Mouse (Mus musculus) cerebellum, adult 11 months (tissue): Measurements from ENCODE around the gene Tedc2.

ENCODE experiments used
- DNase-seq: peaks from one replicate; pipeline ENCODE4 v3.0.0; 2022

Tedc2 gene

GRCm38 (mm10) chr17:24220435-24221411 lies at the start of gene Tedc2:
Gene Tedc2, minus strand, starts transcription at chr17:24220851.
- peak; percentile 94 for DNase-seq

- DNase-seq = no peak
Observed at GRCm38 (mm10) chr17:24267133-24267532, 46.5 kb upstream of the Tedc2 start.

- DNase-seq = no peak
Observed at GRCm38 (mm10) chr17:24264766-24265165, 44.1 kb upstream of the Tedc2 start.

GRCm38 (mm10) chr17:24260516-24260915 lies 39.9 kb upstream of the Tedc2 start:
- DNase-seq = no peak

GRCm38 (mm10) chr17:24259702-24260101 lies 39.1 kb upstream of the Tedc2 start:
- no peak for DNase-seq

- DNase-seq = no peak
Observed at GRCm38 (mm10) chr17:24258981-24259380, 38.3 kb upstream of the Tedc2 start.

GRCm38 (mm10) chr17:24252329-24252728 lies 31.7 kb upstream of the Tedc2 start:
- no peak for DNase-seq

GRCm38 (mm10) chr17:24251320-24252069 lies 30.8 kb upstream of the Tedc2 start, which contains the start of gene Ccnf:
Gene Ccnf, minus strand, starts transcription at chr17:24251484.
- peak; percentile 95 for DNase-seq

GRCm38 (mm10) chr17:24250988-24251319 lies 30.3 kb upstream of the Tedc2 start:
- DNase-seq = no peak

GRCm38 (mm10) chr17:24248641-24249040 lies 28.0 kb upstream of the Tedc2 start:
- no peak for DNase-seq

- no peak for DNase-seq
Observed at GRCm38 (mm10) chr17:24244061-24244460, 23.4 kb upstream of the Tedc2 start.

GRCm38 (mm10) chr17:24243311-24243969 lies 22.8 kb upstream of the Tedc2 start:
- DNase-seq = no peak

GRCm38 (mm10) chr17:24236921-24237320 lies 16.3 kb upstream of the Tedc2 start:
- DNase-seq = peak; percentile 66

GRCm38 (mm10) chr17:24236479-24236878 lies 15.8 kb upstream of the Tedc2 start:
- DNase-seq = no peak

- DNase-seq = no peak
Observed at GRCm38 (mm10) chr17:24227941-24228340, 7.3 kb upstream of the Tedc2 start.

- no peak for DNase-seq
Observed at GRCm38 (mm10) chr17:24226721-24227120, 6.1 kb upstream of the Tedc2 start.

GRCm38 (mm10) chr17:24225851-24226250 lies 5.2 kb upstream of the Tedc2 start:
- no peak for DNase-seq

- DNase-seq = no peak
Observed at GRCm38 (mm10) chr17:24224741-24225140, 4.1 kb upstream of the Tedc2 start.

GRCm38 (mm10) chr17:24223513-24223912 lies 2.9 kb upstream of the Tedc2 start:
- no peak for DNase-seq

- DNase-seq = no peak
Observed at GRCm38 (mm10) chr17:24222653-24223052, 2.0 kb upstream of the Tedc2 start.

GRCm38 (mm10) chr17:24216836-24217235 lies 3.8 kb downstream of the Tedc2 start:
- no peak for DNase-seq

- DNase-seq = no peak
Observed at GRCm38 (mm10) chr17:24213186-24213585, 7.5 kb downstream of the Tedc2 start.

GRCm38 (mm10) chr17:24212441-24213018 lies 8.1 kb downstream of the Tedc2 start:
- no peak for DNase-seq
